Mouse (Mus musculus) neural tube, embryonic 12.5 days (tissue): ENCODE results near the gene Gm6614. TPM values are rescaled to one million over a fixed set of nuclear protein-coding genes. Genes with fewer than 3 reads are reported as not detected.
"Not testable (repeated sequence)": the region's sequence is repeated elsewhere in the genome, so short reads cannot be mapped to it uniquely, and the experiment has no call there.

Source experiments
- ATAC-seq: fragments of 200-750 bp; cut with Nextera tagmentation; 2 replicates; pipeline ENCODE4 v1.8.0; 2017; ENCODE audit warnings: low read depth, mild to moderate bottlenecking, moderate TSS enrichment, moderate library complexity; ENCODE audit not compliant: low FRiP score
- H3K27ac ChIP-seq: fragments of 300-500 bp; sonication (generic); 2 replicates; pipeline ENCODE4 v1.5.1; 2016
- H3K27me3 ChIP-seq: fragments of 300-500 bp; sonication (generic); replicated peaks from 2 replicates; pipeline ENCODE4 v1.6.1; 2016; ENCODE audit warnings: mild to moderate bottlenecking
- H3K36me3 ChIP-seq: fragments of 300-500 bp; sonication (generic); 2 replicates; pipeline ENCODE4 v1.6.1; 2016; ENCODE audit warnings: mild to moderate bottlenecking
- H3K4me1 ChIP-seq: fragments of 300-500 bp; sonication (generic); 2 replicates; pipeline ENCODE4 v1.6.1; 2016
- H3K4me2 ChIP-seq: fragments of 300-500 bp; sonication (generic); replicated peaks from 2 replicates; pipeline ENCODE4 v1.6.1; 2016; ENCODE audit warnings: mild to moderate bottlenecking
- H3K4me3 ChIP-seq: fragments of 300-500 bp; sonication (generic); 2 replicates; pipeline ENCODE4 v1.5.1; 2016
- H3K9ac ChIP-seq: fragments of 300-500 bp; sonication (generic); 2 replicates; pipeline ENCODE4 v1.6.1; 2016; ENCODE audit warnings: mild to moderate bottlenecking
- H3K9me3 ChIP-seq: fragments of 300-500 bp; sonication (generic); 2 replicates; pipeline ENCODE4 v1.6.1; 2016; ENCODE audit warnings: mild to moderate bottlenecking
- WGBS: fragments of 180-500 bp; shearing (Covaris S2); methylation state at CpG from one replicate; pipeline ENCODE4 v1.1.7; 2016; 5-methylcytosine and 5-hydroxymethylcytosine counted together
- polyA plus RNA-seq: library from polyadenylated mRNA; unstranded; fragments of >200 nt; fragmentation: Nextera tagmentation; extraction: Ambion mirVana; gene quantifications from 2 replicates; pipeline ENCODE4 v1.2.1, GENCODE M21; 2016

The Gm6614 gene
- not detected in 2 replicates for polyA plus RNA-seq

DNA sequence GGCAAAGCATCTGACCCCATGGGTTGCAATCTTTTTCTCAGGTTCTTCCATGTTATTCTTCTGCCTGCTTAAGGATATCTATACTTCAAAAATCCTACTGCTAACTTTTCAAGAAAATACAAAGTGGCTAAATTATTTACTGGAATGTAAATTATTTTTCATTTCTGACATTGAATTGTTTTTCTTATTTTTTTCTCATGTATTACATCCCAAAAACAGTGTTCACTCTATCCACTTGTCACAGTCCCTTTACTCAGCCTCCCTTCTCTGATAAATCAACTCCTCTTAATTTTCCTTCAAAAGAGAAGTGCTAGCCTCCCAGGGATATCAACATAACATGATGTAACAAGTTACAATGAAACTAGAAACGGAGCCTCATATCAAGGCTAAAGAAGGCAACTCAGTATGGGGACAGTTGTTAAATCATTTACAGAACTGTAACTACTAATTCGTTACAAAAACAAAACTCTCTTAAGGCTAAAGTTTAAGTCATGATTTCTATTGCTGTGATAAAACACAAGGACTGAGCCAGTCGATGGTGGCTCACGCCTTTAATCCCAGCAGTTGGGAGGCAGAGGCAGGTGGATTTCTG is at the start of gene Gm6614:
Gm6614 (minus strand) TSS at position 51 of the 592 bp plus-strand sequence.
- H3K9me3 ChIP-seq: no peaks in the 10 kb centered on the region
- no peak within 1 kb of the TSS for H3K27ac ChIP-seq
- no peak within 1 kb of the TSS for H3K4me2 ChIP-seq
- H3K27me3 ChIP-seq: no peaks in the 10 kb centered on the region
- H3K4me3 ChIP-seq: no peak within 1 kb of the TSS
- H3K4me1 ChIP-seq: no peaks in the 10 kb centered on the region
- no peaks in the 10 kb centered on the region for H3K36me3 ChIP-seq
- ATAC-seq: no peak
- 93% methylated on average over 4 of the region's 4 CpGs for WGBS
- H3K9ac ChIP-seq: no peak within 1 kb of the TSS

DNA sequence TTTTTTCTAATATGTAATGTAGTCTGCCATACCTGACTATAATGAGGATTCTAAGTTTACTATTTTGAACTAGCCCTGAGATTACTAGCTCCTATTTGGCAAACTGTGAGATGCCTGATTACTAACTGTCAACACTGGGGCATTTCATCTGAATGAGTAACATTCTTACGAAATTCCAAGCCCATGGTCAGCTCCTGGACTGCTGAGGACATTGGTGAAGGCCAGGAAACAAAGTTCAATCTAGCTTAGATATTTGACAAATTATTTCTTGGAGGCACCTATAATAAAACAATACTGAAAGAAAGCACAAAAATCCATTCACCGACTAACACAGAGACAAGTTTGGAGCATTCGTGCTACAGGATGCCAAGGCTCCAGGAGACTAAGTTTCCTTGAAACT is 47.1 kb upstream of the Gm6614 start:
- H3K4me2 ChIP-seq, H3K4me3 ChIP-seq, H3K36me3 ChIP-seq, H3K9me3 ChIP-seq, H3K9ac ChIP-seq, H3K4me1 ChIP-seq, H3K27ac ChIP-seq, H3K27me3 ChIP-seq, ATAC-seq: not testable (repeated sequence)
- WGBS: 88% methylated on average over 3 of the region's 3 CpGs

DNA sequence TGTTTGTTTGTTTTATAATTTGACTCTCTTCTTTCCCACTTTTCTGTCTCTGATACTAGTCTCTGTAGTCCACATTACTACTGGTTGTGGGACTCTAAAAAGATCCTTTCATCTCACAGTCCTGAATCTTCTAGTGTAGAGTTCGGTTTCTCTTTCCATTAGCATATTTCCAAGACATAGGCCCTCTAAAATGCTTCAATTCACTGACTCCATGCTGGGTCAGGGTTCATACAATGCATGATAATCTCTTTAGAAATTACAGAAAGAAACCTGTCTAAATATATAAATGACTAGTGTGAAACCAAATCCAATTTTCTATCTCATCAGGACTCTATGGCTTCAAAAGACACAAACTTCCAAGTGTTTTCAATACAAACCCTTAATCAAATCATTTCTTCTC is 36.5 kb upstream of the Gm6614 start:
- no peak for ATAC-seq
- H3K9me3 ChIP-seq: no peaks in the 10 kb centered on the region
- H3K27ac ChIP-seq: no peak overlapping the region

DNA sequence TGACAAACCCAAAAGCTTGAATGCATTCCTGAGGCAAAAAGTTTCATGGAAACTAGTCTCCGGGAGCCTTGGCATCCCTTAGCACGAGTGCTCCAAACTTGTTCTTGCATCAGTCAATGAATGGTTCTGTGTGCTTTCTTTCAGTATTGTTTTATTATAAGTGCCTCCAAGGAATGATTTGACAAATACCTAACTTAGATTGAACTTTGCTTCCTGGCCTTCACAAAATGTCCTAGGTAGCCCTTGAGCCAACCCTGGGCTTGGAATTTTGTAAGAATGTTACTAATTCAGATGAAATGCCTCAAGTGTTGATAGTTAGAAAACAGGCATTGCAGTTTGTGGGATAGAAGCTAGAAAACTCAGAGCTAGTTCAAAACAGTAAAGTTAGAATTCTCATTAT is 34.5 kb upstream of the Gm6614 start:
- no peak for ATAC-seq
- 94% methylated on average over 2 of the region's 2 CpGs for WGBS
- Histone ChIP-seq H3K27me3 (no peaks in the 10 kb centered on the region), H3K4me1 (no peaks in the 10 kb centered on the region), H3K4me2 (no peak overlapping the region), H3K9me3 (no peaks in the 10 kb centered on the region), H3K9ac (no peak overlapping the region), H3K4me3 (no peak overlapping the region), H3K36me3 (no peaks in the 10 kb centered on the region), H3K27ac (no peak overlapping the region)

More for the DNA sequence above, 36.5 kb upstream of the Gm6614 start:
- Histone ChIP-seq H3K4me3 (no peak overlapping the region), H3K4me2 (no peak overlapping the region), H3K27me3 (no peaks in the 10 kb centered on the region), H3K36me3 (no peaks in the 10 kb centered on the region), H3K9ac (no peak overlapping the region), H3K4me1 (no peaks in the 10 kb centered on the region)
- 84% methylated on average over 1 of the region's 1 CpGs for WGBS

GRCm38 (mm10) chr6:142041896-142042295 is 30.7 kb upstream of the Gm6614 start:
- Histone ChIP-seq H3K9me3 (no peaks in the 10 kb centered on the region), H3K27ac (no peak overlapping the region), H3K4me2 (no peak overlapping the region), H3K27me3 (no peaks in the 10 kb centered on the region), H3K4me3 (no peak overlapping the region), H3K9ac (no peak overlapping the region), H3K36me3 (no peaks in the 10 kb centered on the region), H3K4me1 (no peaks in the 10 kb centered on the region)
- no peak for ATAC-seq
- WGBS: 94% methylated on average over 3 of the region's 3 CpGs

DNA sequence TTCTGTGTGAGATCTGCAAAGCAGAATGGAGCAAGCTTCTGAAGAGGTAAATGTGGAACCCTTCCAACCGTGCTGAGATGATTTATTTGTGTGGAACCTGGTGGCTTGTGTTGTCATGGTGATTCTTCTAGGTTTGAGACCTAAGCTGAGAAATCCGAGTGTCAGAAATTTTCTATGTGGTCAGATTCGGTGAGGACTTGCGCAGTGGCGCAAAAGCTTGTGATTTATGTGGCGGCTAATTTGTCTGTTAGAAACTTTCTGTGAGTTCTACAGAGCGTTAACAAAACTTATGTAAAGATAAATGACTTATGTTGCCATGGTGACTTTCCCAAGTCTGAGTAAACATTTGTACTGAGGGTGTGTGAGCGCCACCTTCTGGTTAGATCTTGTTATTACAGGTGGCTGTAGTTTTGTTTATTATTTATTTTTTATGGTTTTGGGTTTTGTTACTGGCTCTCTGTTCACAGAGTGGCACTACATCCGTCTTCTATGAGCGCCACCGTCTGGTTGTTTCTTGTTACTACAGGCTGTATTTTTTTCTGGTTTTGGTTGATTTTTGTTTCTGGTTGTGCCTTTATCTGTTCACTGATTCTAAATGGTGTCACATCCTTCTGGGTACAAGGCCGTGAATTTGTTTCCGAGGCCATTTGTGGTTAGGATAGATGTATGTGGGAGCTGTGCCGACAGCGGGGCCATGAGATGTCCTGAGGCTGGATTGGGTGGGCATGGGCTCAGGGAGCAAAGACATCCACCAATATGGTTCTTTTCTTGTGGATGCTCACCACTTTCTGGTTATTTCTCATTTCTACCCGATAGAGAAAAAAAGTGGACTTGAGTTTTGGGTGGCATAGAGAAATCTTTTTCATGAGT is 29.3 kb upstream of the Gm6614 start:
- H3K9ac ChIP-seq: no peak overlapping the region
- no peak overlapping the region for H3K27ac ChIP-seq
- H3K4me3 ChIP-seq: no peak overlapping the region
- H3K4me1 ChIP-seq: no peaks in the 10 kb centered on the region
- peak; percentile 66 for ATAC-seq
- H3K27me3 ChIP-seq: no peaks in the 10 kb centered on the region
- H3K9me3 ChIP-seq: no peaks in the 10 kb centered on the region
- no peak overlapping the region for H3K4me2 ChIP-seq
- H3K36me3 ChIP-seq: no peaks in the 10 kb centered on the region
- WGBS: 43% methylated on average over 16 of the region's 16 CpGs

DNA sequence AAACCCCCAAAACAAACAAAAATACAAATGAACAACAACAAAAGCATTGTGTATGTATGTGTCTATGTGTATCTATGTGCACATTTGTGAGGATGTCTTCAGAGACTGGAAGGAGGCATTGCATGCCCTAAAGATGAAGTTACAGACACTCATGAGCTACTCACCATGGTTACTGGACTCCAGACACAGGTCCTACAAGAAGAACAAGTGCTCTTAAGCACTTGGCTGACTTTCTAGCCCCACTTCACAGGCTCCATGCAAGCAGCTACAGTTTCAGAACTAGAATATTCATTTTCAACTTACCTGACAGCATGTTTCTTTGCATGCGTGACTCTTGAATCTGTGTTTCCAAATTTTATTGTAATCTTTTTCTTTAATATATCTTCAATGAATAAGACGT is 24.6 kb upstream of the Gm6614 start:
- Histone ChIP-seq H3K9me3 (no peaks in the 10 kb centered on the region), H3K9ac (no peak overlapping the region), H3K4me3 (no peak overlapping the region), H3K36me3 (no peaks in the 10 kb centered on the region), H3K4me2 (no peak overlapping the region), H3K27me3 (no peaks in the 10 kb centered on the region), H3K4me1 (no peaks in the 10 kb centered on the region), H3K27ac (no peak overlapping the region)
- 80% methylated on average over 2 of the region's 2 CpGs for WGBS
- ATAC-seq: no peak

GRCm38 (mm10) chr6:142021671-142022070 is 10.5 kb upstream of the Gm6614 start:
- H3K4me3 ChIP-seq: no peak overlapping the region
- no peaks in the 10 kb centered on the region for H3K9me3 ChIP-seq
- WGBS: 92% methylated on average over 3 of the region's 3 CpGs
- no peak overlapping the region for H3K4me2 ChIP-seq
- H3K27ac ChIP-seq: no peak overlapping the region
- H3K4me1 ChIP-seq: no peaks in the 10 kb centered on the region
- H3K9ac ChIP-seq: no peak overlapping the region
- H3K27me3 ChIP-seq: no peaks in the 10 kb centered on the region
- no peak for ATAC-seq
- H3K36me3 ChIP-seq: no peaks in the 10 kb centered on the region

DNA sequence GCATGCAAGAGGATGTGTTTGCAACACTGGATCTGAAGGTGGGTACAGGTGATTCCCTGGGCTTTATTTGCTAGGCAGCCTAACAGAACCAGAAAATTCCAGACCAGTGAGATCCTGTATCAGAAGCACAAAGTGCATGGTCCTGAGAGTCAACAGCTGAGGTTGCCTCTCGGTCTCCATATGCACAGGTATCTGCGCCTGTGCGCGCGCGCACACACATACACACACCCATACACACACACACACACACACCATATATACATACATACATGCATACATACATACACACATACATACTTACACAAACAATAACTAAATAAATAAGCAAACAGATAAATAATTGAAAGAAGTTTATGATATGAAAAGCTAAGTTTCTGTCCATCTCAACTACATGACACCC is 24.4 kb downstream of the Gm6614 start:
- Histone ChIP-seq H3K36me3 (no peaks in the 10 kb centered on the region), H3K9ac (no peak overlapping the region), H3K4me3 (no peak overlapping the region), H3K9me3 (no peaks in the 10 kb centered on the region), H3K4me1 (no peaks in the 10 kb centered on the region), H3K27ac (no peak overlapping the region), H3K27me3 (no peaks in the 10 kb centered on the region), H3K4me2 (no peak overlapping the region)
- WGBS: 99% methylated on average over 6 of the region's 6 CpGs
- no peak for ATAC-seq

GRCm38 (mm10) chr6:141984644-141985043 is 26.6 kb downstream of the Gm6614 start:
- Histone ChIP-seq H3K4me3 (no peak overlapping the region), H3K4me2 (no peak overlapping the region), H3K9me3 (no peaks in the 10 kb centered on the region), H3K27me3 (no peaks in the 10 kb centered on the region), H3K4me1 (no peaks in the 10 kb centered on the region), H3K36me3 (no peaks in the 10 kb centered on the region), H3K27ac (no peak overlapping the region), H3K9ac (no peak overlapping the region)
- WGBS: 84% methylated on average over 3 of the region's 3 CpGs
- no peak for ATAC-seq

DNA sequence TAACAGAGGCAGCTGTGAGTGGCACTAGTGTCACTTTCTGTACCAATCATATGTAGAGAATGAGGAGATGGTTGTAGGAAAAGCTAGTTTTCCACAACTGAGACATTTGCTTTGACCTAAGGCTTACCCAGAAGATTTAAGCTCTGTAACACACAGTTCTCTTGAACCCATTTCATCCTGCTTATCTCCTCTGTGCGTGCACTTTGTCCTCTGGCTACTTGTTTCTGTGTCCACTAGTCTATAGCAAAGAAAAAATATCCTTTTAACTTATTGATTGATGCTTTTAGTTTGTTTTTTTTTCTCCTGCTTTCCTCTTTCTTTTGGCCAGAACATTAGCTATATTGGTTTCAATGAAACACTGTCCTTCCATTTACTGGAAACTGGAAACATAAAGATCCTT is 48.8 kb downstream of the Gm6614 start:
- no peaks in the 10 kb centered on the region for H3K27me3 ChIP-seq
- H3K9me3 ChIP-seq: no peaks in the 10 kb centered on the region
- no peak overlapping the region for H3K9ac ChIP-seq
- no peaks in the 10 kb centered on the region for H3K4me1 ChIP-seq
- H3K36me3 ChIP-seq: no peaks in the 10 kb centered on the region
- 86% methylated on average over 1 of the region's 1 CpGs for WGBS
- no peak overlapping the region for H3K4me3 ChIP-seq
- no peak overlapping the region for H3K4me2 ChIP-seq
- H3K27ac ChIP-seq: no peak overlapping the region
- ATAC-seq: no peak

- WGBS: 95% methylated on average over 3 of the region's 3 CpGs
- Histone ChIP-seq H3K4me1 (no peaks in the 10 kb centered on the region), H3K9me3 (no peaks in the 10 kb centered on the region), H3K27me3 (no peaks in the 10 kb centered on the region), H3K4me2 (no peak overlapping the region), H3K4me3 (no peak overlapping the region), H3K9ac (no peak overlapping the region), H3K36me3 (no peaks in the 10 kb centered on the region), H3K27ac (no peak overlapping the region)
- ATAC-seq: no peak
These were observed 49.4 kb downstream of the Gm6614 start for GRCm38 (mm10) chr6:141961861-141962260.

- no peaks in the 10 kb centered on the region for H3K4me1 ChIP-seq
- no peak overlapping the region for H3K4me3 ChIP-seq
- H3K4me2 ChIP-seq: no peak overlapping the region
- H3K9me3 ChIP-seq: no peaks in the 10 kb centered on the region
- H3K27me3 ChIP-seq: no peaks in the 10 kb centered on the region
- no peak overlapping the region for H3K27ac ChIP-seq
- no peak for ATAC-seq
- 85% methylated on average over 5 of the region's 5 CpGs for WGBS
- H3K36me3 ChIP-seq: no peaks in the 10 kb centered on the region
- no peak overlapping the region for H3K9ac ChIP-seq
These were observed 50.7 kb downstream of the Gm6614 start for GRCm38 (mm10) chr6:141960482-141960881.
